Mouse (Mus musculus): ENCODE measurements around the gene Asap3. TPM values are rescaled to one million over a fixed set of nuclear protein-coding genes. Genes with fewer than 3 reads are reported as not detected.
A peak's percentile ranks its signal among the peaks of the same experiment; 100 is the strongest.

Asap3 gene
- polyA plus RNA-seq, 2 experiments: 0.66 to 1.1 TPM

DNA sequence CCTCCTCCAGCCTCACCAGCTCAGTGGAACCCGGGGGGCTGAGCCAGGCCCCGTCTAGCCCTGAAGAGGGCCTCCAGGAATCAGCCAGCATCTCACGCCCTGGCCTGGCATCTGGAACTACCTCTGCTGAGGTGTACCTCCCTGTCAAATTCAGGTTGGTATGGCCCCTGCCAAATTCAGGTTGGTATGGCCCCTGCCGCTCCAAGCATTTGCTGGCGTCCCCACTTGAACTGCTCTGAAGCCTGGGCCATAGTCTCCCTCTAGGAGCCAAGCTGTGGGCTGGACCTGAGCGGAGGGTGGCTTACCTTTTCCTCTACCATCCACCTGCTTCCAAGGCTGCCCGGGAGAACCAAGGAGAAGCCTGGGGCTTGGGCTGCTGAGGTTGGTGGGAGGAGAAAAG lies 36.6 kb downstream of the Asap3 start:
- Histone ChIP-seq H3K9me3 (ENCODE audit: control insufficient read depth, low read length) (no peaks in the 10 kb centered on the region), H3K27ac (no peak overlapping the region), H3K4me3 (ENCODE audit: insufficient read depth in 1 of 2, low read depth in 2 of 2, low read length in 2 of 2) (no peak overlapping the region), H3K4me2 (ENCODE audit: low read depth) (no peak overlapping the region), H3K27me3 (ENCODE audit: control insufficient read depth, insufficient read depth, low read length) (peaks cover 42% of the 10 kb centered on the region), H3K36me3 (replicated peaks; ENCODE audit: control insufficient read depth, insufficient read depth, low read depth) (no peaks in the 10 kb centered on the region), H3K4me1 (replicated peaks; ENCODE audit: control insufficient read depth in 2 of 2, insufficient read depth in 2 of 2, low read length in 1 of 2) (no peaks in the 10 kb centered on the region), H3K9ac (replicated peaks) (no peak overlapping the region)
- ATAC-seq (ENCODE audit: insufficient read depth) (no peak), DNase-seq (ENCODE audit: low read depth in 3 of 3, low spot score in 3 of 3) (no peak)
- WGBS (ENCODE audit: insufficient replicate concordance): 58% methylated on average over 7 of the region's 7 CpGs
- no peak for TF ChIP-seq CTCF (IDR thresholded peaks at IDR 0.05; ENCODE audit: low read depth)
- TF ChIP-seq EP300 (IDR thresholded peaks at IDR 0.05; ENCODE audit: low read depth): no peak

DNA sequence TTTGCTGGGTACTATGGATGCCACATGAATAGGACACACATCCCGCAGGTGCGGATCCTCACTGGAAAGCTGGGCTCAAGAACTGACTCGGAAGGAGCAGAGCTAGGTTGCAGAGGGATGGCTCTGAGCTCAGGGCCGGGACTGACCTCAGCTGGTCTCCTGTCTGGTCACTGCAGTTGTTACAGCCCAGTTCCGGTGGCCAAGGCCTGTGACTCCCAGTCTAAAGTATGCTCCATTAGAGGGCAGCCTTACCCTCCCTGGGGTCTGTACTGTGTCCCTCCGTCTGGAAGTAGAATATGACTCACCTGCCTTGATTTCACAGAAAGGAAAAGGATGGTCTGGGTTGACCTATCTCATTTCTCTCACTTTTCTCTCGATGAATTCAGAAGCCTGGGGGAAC lies 38.0 kb downstream of the Asap3 start:
- DNase-seq (ENCODE audit: low read depth in 3 of 3, low spot score in 3 of 3): no peak
- no peak overlapping the region for H3K27ac ChIP-seq
- ATAC-seq (ENCODE audit: insufficient read depth): no peak
- H3K9ac ChIP-seq (replicated peaks): no peak overlapping the region
- H3K4me3 ChIP-seq (ENCODE audit: insufficient read depth in 1 of 2, low read depth in 2 of 2, low read length in 2 of 2): no peak overlapping the region
- H3K36me3 ChIP-seq (replicated peaks; ENCODE audit: control insufficient read depth, insufficient read depth, low read depth): no peaks in the 10 kb centered on the region
- H3K4me2 ChIP-seq (ENCODE audit: low read depth): no peak overlapping the region
- 47% methylated on average over 7 of the region's 7 CpGs for WGBS (ENCODE audit: insufficient replicate concordance)
- no peak for TF ChIP-seq EP300 (IDR thresholded peaks at IDR 0.05; ENCODE audit: low read depth)
- TF ChIP-seq CTCF (IDR thresholded peaks at IDR 0.05; ENCODE audit: low read depth): no peak
- H3K27me3 ChIP-seq (ENCODE audit: control insufficient read depth, insufficient read depth, low read length): peaks cover 43% of the 10 kb centered on the region
- no peaks in the 10 kb centered on the region for H3K9me3 ChIP-seq (ENCODE audit: control insufficient read depth, low read length)
- no peaks in the 10 kb centered on the region for H3K4me1 ChIP-seq (replicated peaks; ENCODE audit: control insufficient read depth in 2 of 2, insufficient read depth in 2 of 2, low read length in 1 of 2)

- no peaks in the 10 kb centered on the region for H3K36me3 ChIP-seq (replicated peaks; ENCODE audit: control insufficient read depth, insufficient read depth, low read depth)
- TF ChIP-seq CTCF (IDR thresholded peaks at IDR 0.05; ENCODE audit: low read depth) (no peak), EP300 (IDR thresholded peaks at IDR 0.05; ENCODE audit: low read depth) (no peak)
- DNase-seq (ENCODE audit: low read depth in 3 of 3, low spot score in 3 of 3) (no peak), ATAC-seq (ENCODE audit: insufficient read depth) (no peak)
- H3K9me3 ChIP-seq (ENCODE audit: control insufficient read depth, low read length): no peaks in the 10 kb centered on the region
- H3K4me3 ChIP-seq (ENCODE audit: insufficient read depth in 1 of 2, low read depth in 2 of 2, low read length in 2 of 2): no peak overlapping the region
- no peak overlapping the region for H3K4me2 ChIP-seq (ENCODE audit: low read depth)
- WGBS (ENCODE audit: insufficient replicate concordance): 30% methylated on average over 5 of the region's 5 CpGs
- H3K4me1 ChIP-seq (replicated peaks; ENCODE audit: control insufficient read depth in 2 of 2, insufficient read depth in 2 of 2, low read length in 1 of 2): 0 out of 4 replicates have a peak, but pooled peaks cover 0 to 4% of the 10 kb centered on the region in 2 experiments
- H3K27ac ChIP-seq: no peak overlapping the region
- H3K9ac ChIP-seq (replicated peaks): no peak overlapping the region
- peaks cover 48% of the 10 kb centered on the region for H3K27me3 ChIP-seq (ENCODE audit: control insufficient read depth, insufficient read depth, low read length)
These were observed 39.5 kb downstream of the Asap3 start for GRCm38 (mm10) chr4:136245681-136246080.

GRCm38 (mm10) chr4:136246568-136246969 lies 40.4 kb downstream of the Asap3 start:
- ATAC-seq (ENCODE audit: insufficient read depth) (no peak), DNase-seq (ENCODE audit: low read depth in 3 of 3, low spot score in 3 of 3) (no peak)
- Histone ChIP-seq H3K27me3 (ENCODE audit: control insufficient read depth, insufficient read depth, low read length) (peaks cover 48% of the 10 kb centered on the region), H3K9ac (replicated peaks) (no peak overlapping the region), H3K27ac (no peak overlapping the region), H3K4me3 (ENCODE audit: insufficient read depth in 1 of 2, low read depth in 2 of 2, low read length in 2 of 2) (no peak overlapping the region), H3K4me2 (ENCODE audit: low read depth) (peak overlapping the region; percentile 15; the same call in 1 of the 2 replicates), H3K9me3 (ENCODE audit: control insufficient read depth, low read length) (no peaks in the 10 kb centered on the region), H3K4me1 (replicated peaks; ENCODE audit: control insufficient read depth in 2 of 2, insufficient read depth in 2 of 2, low read length in 1 of 2) (0 out of 4 replicates have a peak, but pooled peaks cover 0 to 4% of the 10 kb centered on the region in 2 experiments), H3K36me3 (replicated peaks; ENCODE audit: control insufficient read depth, insufficient read depth, low read depth) (no peaks in the 10 kb centered on the region)
- TF ChIP-seq CTCF (IDR thresholded peaks at IDR 0.05; ENCODE audit: low read depth) (no peak), EP300 (IDR thresholded peaks at IDR 0.05; ENCODE audit: low read depth) (no peak)
- 2% methylated on average over 12 of the region's 12 CpGs for WGBS (ENCODE audit: insufficient replicate concordance)

DNA sequence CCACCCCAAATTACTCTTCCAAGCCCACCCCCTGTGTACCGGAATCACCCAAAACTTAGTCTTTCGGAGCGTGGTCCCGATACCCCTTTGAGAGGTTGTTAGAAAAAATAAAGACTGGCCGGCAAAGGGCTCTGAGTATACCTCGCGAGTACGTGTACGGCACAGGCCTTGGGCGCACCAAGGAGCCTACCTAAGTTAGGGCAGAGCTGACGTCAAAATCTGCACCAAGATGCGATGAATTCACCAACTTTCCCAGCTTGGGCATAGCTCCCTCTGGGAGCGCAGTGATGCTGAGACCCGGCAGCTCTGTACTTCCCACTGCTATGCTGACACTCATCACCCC lies 41.2 kb downstream of the Asap3 start:
- ATAC-seq (ENCODE audit: insufficient read depth) (no peak), DNase-seq (ENCODE audit: low read depth in 3 of 3, low spot score in 3 of 3) (no peak)
- H3K36me3 ChIP-seq (replicated peaks; ENCODE audit: control insufficient read depth, insufficient read depth, low read depth): no peaks in the 10 kb centered on the region
- WGBS (ENCODE audit: insufficient replicate concordance): 3% methylated on average over 14 of the region's 14 CpGs
- H3K4me1 ChIP-seq (replicated peaks; ENCODE audit: control insufficient read depth in 2 of 2, insufficient read depth in 2 of 2, low read length in 1 of 2): 0 out of 4 replicates have a peak, but pooled peaks cover 0 to 4% of the 10 kb centered on the region in 2 experiments
- no peaks in the 10 kb centered on the region for H3K9me3 ChIP-seq (ENCODE audit: control insufficient read depth, low read length)
- H3K9ac ChIP-seq (replicated peaks): no peak overlapping the region
- no peak overlapping the region for H3K4me3 ChIP-seq (ENCODE audit: insufficient read depth in 1 of 2, low read depth in 2 of 2, low read length in 2 of 2)
- H3K27me3 ChIP-seq (ENCODE audit: control insufficient read depth, insufficient read depth, low read length): peaks cover 51% of the 10 kb centered on the region
- peak overlapping the region; percentile 54 for H3K4me2 ChIP-seq (ENCODE audit: low read depth)
- TF ChIP-seq CTCF (IDR thresholded peaks at IDR 0.05; ENCODE audit: low read depth) (no peak), EP300 (IDR thresholded peaks at IDR 0.05; ENCODE audit: low read depth) (no peak)
- no peak overlapping the region for H3K27ac ChIP-seq

Measured in liver, embryonic 14.5 days (tissue).